Mouse (Mus musculus) kidney, adult 18-20 months (tissue): ENCODE data around the gene Arhgap10.
A peak's percentile ranks its signal among the peaks of the same experiment; 100 is the strongest.
"Not testable (repeated sequence)": the region's sequence is repeated elsewhere in the genome, so short reads cannot be mapped to it uniquely, and the experiment has no call there.

Experiments used
- DNase-seq: peaks from one replicate; pipeline ENCODE4 v3.0.0; 2021

The Arhgap10 gene

DNA sequence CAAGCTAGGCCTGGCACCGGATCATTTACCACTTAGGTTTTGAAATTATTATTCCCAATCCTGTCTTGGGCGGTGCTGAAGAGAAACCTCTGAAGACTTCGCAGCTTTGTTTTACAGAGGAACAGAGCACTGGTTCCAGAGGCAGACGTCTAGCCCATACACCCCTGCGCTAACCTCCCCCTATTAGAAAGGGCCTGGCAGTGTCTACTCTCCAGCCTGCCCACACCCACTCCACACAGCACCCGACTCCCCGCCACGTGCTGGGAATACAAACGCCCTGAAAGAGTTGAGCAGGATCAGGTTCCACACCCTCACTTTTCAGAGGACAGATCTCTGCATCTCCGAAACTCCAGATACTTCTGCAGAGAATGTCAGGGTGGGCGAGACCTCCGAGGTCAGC, 180.5 kb downstream of the Arhgap10 start:
- no peak for DNase-seq

DNA sequence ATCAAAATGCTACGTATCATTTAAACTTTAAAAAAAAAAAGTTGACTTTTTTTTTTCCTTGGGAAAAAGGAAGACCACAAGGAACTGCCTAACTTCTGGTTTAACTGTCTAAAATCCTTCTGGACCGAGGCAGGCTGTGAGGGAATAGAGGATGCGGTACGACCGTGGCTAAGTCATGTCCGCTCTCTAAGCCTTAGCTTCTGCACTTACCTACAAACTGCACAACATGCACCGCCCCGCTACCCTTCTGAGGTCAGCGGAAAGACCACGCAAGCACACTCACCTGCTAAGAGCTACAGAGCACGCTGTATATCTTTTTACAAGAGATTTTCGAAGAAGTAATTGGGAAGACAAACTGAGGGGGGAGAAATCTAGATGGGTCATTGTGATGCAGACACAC, 186.6 kb downstream of the Arhgap10 start:
- DNase-seq, result no peak

GRCm38 (mm10) chr8:77330304-77330703, 187.4 kb downstream of the Arhgap10 start:
- DNase-seq, result no peak

GRCm38 (mm10) chr8:77329783-77330182, 188.0 kb downstream of the Arhgap10 start:
- no peak for DNase-seq

DNA sequence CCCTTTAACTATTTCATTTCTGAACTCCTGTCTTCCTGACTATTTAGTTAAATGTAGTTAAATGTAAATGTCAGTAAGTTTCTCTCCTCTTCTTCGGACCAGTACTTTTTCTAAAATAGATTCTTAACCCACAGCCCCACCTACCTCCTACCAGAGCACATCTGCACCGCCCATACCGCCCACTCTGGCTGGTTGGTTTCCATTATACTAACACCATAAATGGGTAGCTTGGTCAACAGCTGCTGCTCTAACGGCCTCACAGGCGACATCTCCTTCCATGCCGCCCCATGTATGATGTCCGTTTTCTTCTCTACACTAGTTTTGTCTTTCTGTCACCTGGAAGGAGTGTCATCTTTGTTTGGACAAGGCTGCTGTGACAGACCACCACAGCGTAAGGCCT, 189.3 kb downstream of the Arhgap10 start:
- DNase-seq, result no peak

DNA sequence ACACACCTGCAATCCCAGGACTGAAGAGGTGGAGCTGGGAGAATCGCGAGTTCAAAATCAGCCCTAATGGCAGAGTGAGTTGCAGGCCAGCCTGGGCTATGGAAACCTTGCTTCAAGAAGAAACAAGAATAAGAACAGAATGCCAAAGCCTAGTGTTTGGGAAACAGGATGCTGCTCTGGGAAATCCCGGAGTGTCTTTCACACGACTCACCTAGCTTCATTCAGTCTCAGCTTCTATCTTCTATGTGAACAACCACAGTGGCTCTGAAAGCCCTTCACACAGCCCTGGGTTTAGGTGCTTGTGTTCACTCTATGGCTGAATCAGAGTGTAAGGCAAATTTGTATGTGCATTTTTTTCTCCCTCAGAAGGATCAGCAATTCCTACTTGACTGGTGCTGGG, 190.4 kb downstream of the Arhgap10 start:
- no peak for DNase-seq

DNA sequence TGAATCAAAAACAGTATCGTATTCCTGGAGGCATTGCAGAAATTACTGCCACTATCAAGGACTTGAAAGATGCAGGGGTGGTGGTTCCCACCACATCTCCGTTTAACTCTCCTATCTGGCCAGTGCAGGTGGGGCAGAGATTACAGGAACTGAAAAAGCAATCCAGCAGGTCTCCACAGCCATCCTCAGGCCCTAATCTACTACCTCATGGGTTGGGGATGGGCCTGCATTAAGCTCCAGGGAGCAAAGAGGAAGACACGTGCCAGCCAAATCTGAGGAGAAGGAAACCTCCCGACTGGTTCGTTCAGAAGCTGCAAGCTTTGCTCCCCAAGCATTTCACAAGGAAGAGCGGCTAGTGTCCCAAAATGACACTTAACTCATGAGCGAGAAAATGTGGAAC, 195.0 kb downstream of the Arhgap10 start:
- DNase-seq, result not testable (repeated sequence)

DNA sequence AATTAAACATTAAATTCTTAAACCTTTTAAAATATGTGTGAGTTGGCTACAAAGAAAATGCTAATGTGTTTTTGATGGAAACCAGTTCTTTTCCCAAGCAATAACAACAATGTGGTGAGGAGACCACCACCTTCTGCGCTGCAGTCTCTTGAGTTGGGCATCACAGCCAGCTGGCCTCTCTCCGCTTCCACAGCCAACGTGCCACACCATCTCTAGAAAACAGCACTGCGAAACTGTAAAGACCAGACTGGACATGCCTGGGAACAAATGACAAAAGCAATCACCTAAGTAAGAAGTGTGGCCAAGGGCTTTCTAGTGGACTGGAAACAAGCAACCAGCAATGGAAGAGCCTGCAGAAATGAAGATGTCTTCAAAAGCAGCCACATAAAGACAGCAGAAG, 195.9 kb downstream of the Arhgap10 start:
- peak; percentile 0 for DNase-seq

DNA sequence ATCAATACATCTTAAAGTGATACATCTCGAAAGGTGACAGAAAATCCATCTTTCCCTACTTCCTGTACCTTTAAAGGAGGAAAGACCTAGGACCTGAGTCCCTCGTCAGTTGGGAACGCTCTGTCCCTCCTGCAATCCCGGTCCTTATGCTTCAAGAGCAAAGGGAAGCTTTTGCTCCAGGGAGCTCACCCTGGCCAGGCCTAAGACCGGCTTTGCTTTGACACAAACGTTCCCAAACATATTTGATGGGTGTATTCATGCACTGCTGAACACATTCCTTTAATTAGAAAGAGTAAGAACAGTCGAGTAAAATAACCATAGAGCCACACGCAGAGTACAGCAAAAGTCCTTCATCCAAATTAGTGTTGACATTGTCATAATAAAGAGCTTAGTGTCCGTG, 199.2 kb downstream of the Arhgap10 start:
- DNase-seq, result no peak

GRCm38 (mm10) chr8:77317771-77318170, 200.0 kb downstream of the Arhgap10 start:
- DNase-seq, result no peak

GRCm38 (mm10) chr8:77313003-77313402, 204.8 kb downstream of the Arhgap10 start:
- no peak for DNase-seq

GRCm38 (mm10) chr8:77311762-77312161, 206.0 kb downstream of the Arhgap10 start:
- DNase-seq, result peak; percentile 2

- DNase-seq, result peak; percentile 2
Measured at GRCm38 (mm10) chr8:77310541-77310940, 207.2 kb downstream of the Arhgap10 start.

DNA sequence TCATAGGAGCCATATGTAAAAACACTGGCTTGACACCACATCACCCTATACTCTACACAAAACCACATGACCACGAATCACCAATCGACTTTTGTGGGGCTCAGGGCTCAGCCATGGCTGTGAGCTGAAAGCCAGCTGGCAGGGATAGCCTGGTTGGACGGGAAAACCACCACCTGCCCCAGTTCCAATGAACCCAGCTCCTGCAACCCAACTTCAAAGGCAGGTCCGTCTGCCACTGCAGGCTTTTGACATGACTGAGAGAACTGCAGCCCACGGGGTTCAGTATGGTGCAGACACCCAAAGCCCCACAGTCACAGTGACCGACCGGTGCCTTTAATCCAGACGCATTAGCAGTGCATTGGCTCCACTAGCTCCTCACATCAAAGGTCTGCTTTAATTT, 207.7 kb downstream of the Arhgap10 start:
- DNase-seq, result peak; percentile 3

DNA sequence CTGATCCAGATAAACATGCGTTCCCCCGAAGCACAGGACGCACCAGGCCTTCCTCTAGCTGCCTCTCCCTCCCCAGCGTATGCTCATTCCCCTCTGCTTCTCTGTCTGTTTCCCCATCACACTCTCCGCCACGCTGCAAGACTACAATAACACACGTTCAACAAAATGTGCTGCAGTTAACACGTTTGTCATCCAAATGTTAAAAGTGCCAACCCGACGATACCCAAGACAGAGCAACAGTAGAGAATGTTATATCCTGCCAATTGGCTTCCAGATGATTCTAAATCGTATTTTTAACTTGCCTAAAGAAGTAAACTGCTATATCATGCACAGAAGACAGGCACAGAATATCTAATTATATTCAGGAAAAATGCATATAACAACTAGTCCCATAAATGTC, 223.2 kb downstream of the Arhgap10 start:
- DNase-seq, result peak; percentile 0

GRCm38 (mm10) chr8:77292649-77293048, 225.1 kb downstream of the Arhgap10 start:
- no peak for DNase-seq

- DNase-seq, result no peak
Measured at GRCm38 (mm10) chr8:77292120-77292519, 225.6 kb downstream of the Arhgap10 start.

GRCm38 (mm10) chr8:77288492-77288891, 229.3 kb downstream of the Arhgap10 start:
- DNase-seq, result no peak

- DNase-seq, result no peak
Measured at GRCm38 (mm10) chr8:77288065-77288464, 229.7 kb downstream of the Arhgap10 start.

- DNase-seq, result no peak
Measured at GRCm38 (mm10) chr8:77284473-77284872, 233.3 kb downstream of the Arhgap10 start.

DNA sequence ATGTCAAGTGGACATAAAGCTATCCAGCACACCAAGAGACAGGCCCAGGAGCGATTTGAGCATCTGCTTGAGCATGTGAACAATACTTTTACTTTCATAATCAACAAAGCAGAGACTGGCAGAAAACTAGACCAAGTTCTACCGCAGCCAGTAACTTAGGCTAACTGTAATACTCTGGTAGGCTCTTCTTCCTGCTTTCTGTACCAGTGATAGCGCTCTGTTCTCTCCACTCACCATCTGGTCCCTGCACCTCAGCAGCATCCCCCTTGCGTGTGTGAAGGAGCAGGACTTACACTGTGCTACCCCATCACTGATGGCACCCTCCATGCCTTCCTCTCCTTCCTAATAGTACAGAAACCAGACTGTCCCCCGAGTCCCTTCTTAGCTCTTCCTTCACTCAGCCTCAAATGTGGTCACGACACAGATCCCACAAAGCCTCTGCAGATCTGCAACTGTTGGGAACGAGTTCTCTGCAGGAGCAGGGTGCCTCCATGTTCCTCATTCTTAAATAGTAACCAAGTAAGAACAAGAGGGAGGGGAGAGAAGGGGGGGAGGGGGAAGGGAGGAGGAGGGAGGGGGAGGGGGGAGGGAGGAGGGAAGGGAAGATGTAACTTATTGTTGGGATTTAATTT, 235.0 kb downstream of the Arhgap10 start:
- no peak for DNase-seq

GRCm38 (mm10) chr8:77279977-77280376, 237.8 kb downstream of the Arhgap10 start:
- DNase-seq, result no peak

GRCm38 (mm10) chr8:77278246-77278645, 239.5 kb downstream of the Arhgap10 start:
- no peak for DNase-seq

DNA sequence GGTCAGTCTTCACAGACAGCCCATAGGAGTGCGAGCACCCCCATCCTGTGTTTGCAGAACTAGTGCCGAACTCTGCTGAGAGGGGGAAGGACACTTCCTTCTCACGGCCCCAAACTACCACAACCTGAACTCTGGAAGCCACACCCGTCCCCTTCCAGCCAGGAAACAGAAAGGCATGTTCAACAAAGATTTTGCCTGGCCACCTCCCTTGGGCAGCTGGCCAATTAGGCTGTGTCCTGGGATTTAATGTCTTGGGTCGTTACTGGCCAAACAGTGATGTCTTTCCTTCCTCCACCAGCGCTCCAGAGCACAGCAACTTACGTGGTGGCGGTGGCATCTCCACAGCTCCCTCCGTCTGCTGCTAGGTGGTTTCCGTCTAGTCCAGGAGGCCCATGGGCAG, 240.9 kb downstream of the Arhgap10 start:
- DNase-seq, result peak; percentile 47

DNA sequence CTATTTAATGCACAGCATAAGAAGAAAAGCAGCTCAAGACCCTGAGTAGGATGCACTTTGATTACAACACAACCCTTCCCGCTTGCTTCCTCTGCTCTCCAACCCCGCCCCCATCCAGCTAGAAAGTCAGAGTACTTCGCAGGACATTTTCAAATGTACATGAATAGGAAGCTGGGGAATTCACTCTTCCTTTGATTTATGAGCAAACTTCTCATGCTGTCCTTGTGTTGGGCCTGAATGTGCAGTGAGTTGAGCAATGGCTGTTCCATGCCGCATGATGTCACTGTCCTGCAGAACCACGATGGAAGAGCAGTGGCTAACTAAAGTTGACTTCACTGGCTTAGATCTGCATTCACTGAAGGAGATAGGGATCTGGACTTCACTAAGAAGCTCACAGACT, 242.2 kb downstream of the Arhgap10 start:
- no peak for DNase-seq

- no peak for DNase-seq
Measured at GRCm38 (mm10) chr8:77272136-77272535, 245.6 kb downstream of the Arhgap10 start.
